Mouse (Mus musculus): Measurements from ENCODE around the gene Acp7. TPM values are rescaled to one million over a fixed set of nuclear protein-coding genes. Genes with fewer than 3 reads are reported as not detected.
A peak's percentile ranks its signal among the peaks of the same experiment; 100 is the strongest.

The Acp7 gene
- polyA plus RNA-seq, 1 experiment from 2014 or later, result not detected

- ATAC-seq (replicated peaks; ENCODE audit: low FRiP score), result peak; percentile 51
- Histone ChIP-seq H3K27me3 (replicated peaks; ENCODE audit: control insufficient read depth, insufficient read depth, low read length) (no peaks in the 10 kb centered on the region), H3K4me3 (ENCODE audit: low read depth, low read length) (0 out of 2 replicates have a peak overlapping the region, but pooled peaks have one; percentile 4), H3K36me3 (ENCODE audit: control insufficient read depth, insufficient read depth, low read length) (no peaks in the 10 kb centered on the region), H3K4me2 (no peak overlapping the region; the same call in 1 of the 2 replicates), H3K9ac (ENCODE audit: low read depth, low read length) (no peak overlapping the region), H3K9me3 (ENCODE audit: control insufficient read depth, low read length) (no peaks in the 10 kb centered on the region), H3K27ac (ENCODE audit: low read depth, low read length) (no peak overlapping the region), H3K4me1 (replicated peaks; ENCODE audit: control insufficient read depth, insufficient read depth, low read length) (peaks cover 86% of the 10 kb centered on the region)
- 76% methylated on average over 11 of the region's 11 CpGs for whole genome bisulfite sequencing
- DNase-seq (ENCODE audit: low spot score), result no peak
These were observed 55.5 kb downstream of the Acp7 start for GRCm38 (mm10) chr7:28575597-28575996.

GRCm38 (mm10) chr7:28573236-28573635, 57.9 kb downstream of the Acp7 start:
- Histone ChIP-seq H3K4me1 (replicated peaks; ENCODE audit: control insufficient read depth, insufficient read depth, low read length) (peaks cover 67% of the 10 kb centered on the region), H3K27ac (ENCODE audit: low read depth, low read length) (no peak overlapping the region)

GRCm38 (mm10) chr7:28572689-28573088, 58.4 kb downstream of the Acp7 start:
- Histone ChIP-seq H3K4me3 (ENCODE audit: low read depth, low read length) (no peak overlapping the region), H3K27me3 (replicated peaks; ENCODE audit: control insufficient read depth, insufficient read depth, low read length) (no peaks in the 10 kb centered on the region), H3K4me2 (no peak overlapping the region), H3K36me3 (ENCODE audit: control insufficient read depth, insufficient read depth, low read length) (peaks cover 3% of the 10 kb centered on the region; the same call in 1 of the 2 replicates), H3K27ac (ENCODE audit: low read depth, low read length) (no peak overlapping the region), H3K9me3 (ENCODE audit: control insufficient read depth, low read length) (no peaks in the 10 kb centered on the region), H3K9ac (ENCODE audit: low read depth, low read length) (no peak overlapping the region), H3K4me1 (replicated peaks; ENCODE audit: control insufficient read depth, insufficient read depth, low read length) (peaks cover 61% of the 10 kb centered on the region)
- no peak for DNase-seq (ENCODE audit: low spot score)
- ATAC-seq (replicated peaks; ENCODE audit: low FRiP score), result no peak
- WGBS, result 73% methylated on average over 5 of the region's 5 CpGs

More at GRCm38 (mm10) chr7:28573236-28573635, 57.9 kb downstream of the Acp7 start:
- WGBS, result 88% methylated on average over 3 of the region's 3 CpGs
- Histone ChIP-seq H3K4me2 (no peak overlapping the region), H3K4me3 (ENCODE audit: low read depth, low read length) (no peak overlapping the region), H3K9ac (ENCODE audit: low read depth, low read length) (no peak overlapping the region), H3K36me3 (ENCODE audit: control insufficient read depth, insufficient read depth, low read length) (no peaks in the 10 kb centered on the region), H3K27me3 (replicated peaks; ENCODE audit: control insufficient read depth, insufficient read depth, low read length) (no peaks in the 10 kb centered on the region), H3K9me3 (ENCODE audit: control insufficient read depth, low read length) (no peaks in the 10 kb centered on the region)
- ATAC-seq (replicated peaks; ENCODE audit: low FRiP score), result no peak
- no peak for DNase-seq (ENCODE audit: low spot score)

- WGBS, result 53% methylated on average over 5 of the region's 5 CpGs
- Histone ChIP-seq H3K4me3 (ENCODE audit: low read depth, low read length) (no peak overlapping the region), H3K27me3 (replicated peaks; ENCODE audit: control insufficient read depth, insufficient read depth, low read length) (no peaks in the 10 kb centered on the region), H3K9ac (ENCODE audit: low read depth, low read length) (no peak overlapping the region; the same call in 1 of the 2 replicates), H3K9me3 (ENCODE audit: control insufficient read depth, low read length) (no peaks in the 10 kb centered on the region), H3K4me2 (no peak overlapping the region), H3K4me1 (replicated peaks; ENCODE audit: control insufficient read depth, insufficient read depth, low read length) (peaks cover 46% of the 10 kb centered on the region), H3K36me3 (ENCODE audit: control insufficient read depth, insufficient read depth, low read length) (peaks cover 15% of the 10 kb centered on the region; the same call in 1 of the 2 replicates), H3K27ac (ENCODE audit: low read depth, low read length) (no peak overlapping the region)
- ATAC-seq (replicated peaks; ENCODE audit: low FRiP score) (no peak), DNase-seq (ENCODE audit: low spot score) (no peak)
These were observed 60.0 kb downstream of the Acp7 start for GRCm38 (mm10) chr7:28570982-28571682.

- H3K9ac ChIP-seq (ENCODE audit: low read depth, low read length), result no peak overlapping the region
- ATAC-seq (replicated peaks; ENCODE audit: low FRiP score), result no peak
- peaks cover 16% of the 10 kb centered on the region; the same call in 1 of the 2 replicates for H3K36me3 ChIP-seq (ENCODE audit: control insufficient read depth, insufficient read depth, low read length)
- DNase-seq (ENCODE audit: low spot score), result no peak
- peaks cover 39% of the 10 kb centered on the region for H3K4me1 ChIP-seq (replicated peaks; ENCODE audit: control insufficient read depth, insufficient read depth, low read length)
- no peaks in the 10 kb centered on the region for H3K9me3 ChIP-seq (ENCODE audit: control insufficient read depth, low read length)
- no peak overlapping the region; the same call in 1 of the 2 replicates for H3K27ac ChIP-seq (ENCODE audit: low read depth, low read length)
- 79% methylated on average over 12 of the region's 12 CpGs for WGBS
- H3K4me2 ChIP-seq, result no peak overlapping the region
- H3K4me3 ChIP-seq (ENCODE audit: low read depth, low read length), result no peak overlapping the region
- H3K27me3 ChIP-seq (replicated peaks; ENCODE audit: control insufficient read depth, insufficient read depth, low read length), result no peaks in the 10 kb centered on the region
These were observed 60.7 kb downstream of the Acp7 start for GRCm38 (mm10) chr7:28570291-28570981.

GRCm38 (mm10) chr7:28568253-28568652, 62.9 kb downstream of the Acp7 start:
- Histone ChIP-seq H3K9me3 (ENCODE audit: control insufficient read depth, low read length) (no peaks in the 10 kb centered on the region), H3K4me1 (replicated peaks; ENCODE audit: control insufficient read depth, insufficient read depth, low read length) (peaks cover 17% of the 10 kb centered on the region), H3K4me2 (no peak overlapping the region), H3K27me3 (replicated peaks; ENCODE audit: control insufficient read depth, insufficient read depth, low read length) (no peaks in the 10 kb centered on the region), H3K36me3 (ENCODE audit: control insufficient read depth, insufficient read depth, low read length) (peaks cover 33% of the 10 kb centered on the region), H3K9ac (ENCODE audit: low read depth, low read length) (no peak overlapping the region), H3K27ac (ENCODE audit: low read depth, low read length) (no peak overlapping the region), H3K4me3 (ENCODE audit: low read depth, low read length) (no peak overlapping the region)
- no peak for ATAC-seq (replicated peaks; ENCODE audit: low FRiP score)
- no peak for DNase-seq (ENCODE audit: low spot score)

GRCm38 (mm10) chr7:28567539-28567938, 63.6 kb downstream of the Acp7 start:
- no peak overlapping the region for H3K4me3 ChIP-seq (ENCODE audit: low read depth, low read length)
- no peak overlapping the region for H3K4me2 ChIP-seq
- H3K36me3 ChIP-seq (ENCODE audit: control insufficient read depth, insufficient read depth, low read length), result peaks cover 41% of the 10 kb centered on the region
- 69% methylated on average over 4 of the region's 4 CpGs for WGBS
- no peaks in the 10 kb centered on the region for H3K9me3 ChIP-seq (ENCODE audit: control insufficient read depth, low read length)
- no peak overlapping the region for H3K27ac ChIP-seq (ENCODE audit: low read depth, low read length)
- no peaks in the 10 kb centered on the region for H3K27me3 ChIP-seq (replicated peaks; ENCODE audit: control insufficient read depth, insufficient read depth, low read length)
- DNase-seq (ENCODE audit: low spot score) (no peak), ATAC-seq (replicated peaks; ENCODE audit: low FRiP score) (no peak)
- H3K4me1 ChIP-seq (replicated peaks; ENCODE audit: control insufficient read depth, insufficient read depth, low read length), result peaks cover 12% of the 10 kb centered on the region
- H3K9ac ChIP-seq (ENCODE audit: low read depth, low read length), result no peak overlapping the region

GRCm38 (mm10) chr7:28565407-28565806, 65.7 kb downstream of the Acp7 start:
- no peaks in the 10 kb centered on the region for H3K9me3 ChIP-seq (ENCODE audit: control insufficient read depth, low read length)
- 77% methylated on average over 5 of the region's 5 CpGs for WGBS
- peaks cover 51% of the 10 kb centered on the region for H3K36me3 ChIP-seq (ENCODE audit: control insufficient read depth, insufficient read depth, low read length)
- no peak overlapping the region for H3K4me3 ChIP-seq (ENCODE audit: low read depth, low read length)
- no peak for DNase-seq (ENCODE audit: low spot score)
- H3K4me1 ChIP-seq (replicated peaks; ENCODE audit: control insufficient read depth, insufficient read depth, low read length), result no peaks in the 10 kb centered on the region; the same call in 1 of the 2 replicates
- no peaks in the 10 kb centered on the region for H3K27me3 ChIP-seq (replicated peaks; ENCODE audit: control insufficient read depth, insufficient read depth, low read length)
- no peak for ATAC-seq (replicated peaks; ENCODE audit: low FRiP score)
- H3K27ac ChIP-seq (ENCODE audit: low read depth, low read length), result no peak overlapping the region
- H3K9ac ChIP-seq (ENCODE audit: low read depth, low read length), result no peak overlapping the region
- no peak overlapping the region for H3K4me2 ChIP-seq

All from liver, embryonic 11.5 days (tissue).